Mouse (Mus musculus) 3134 (cell line): ENCODE measurements around the gene Gabpa.

Experiments
- DNase-seq: peaks from one replicate; pipeline ENCODE4 v3.0.0-alpha.2; 2011; ENCODE audit warnings: low spot score; ENCODE audit not compliant: insufficient read length; ENCODE audit errors: extremely low read depth

Gabpa gene

GRCm38 (mm10) chr16:84834745-84835440 is at the start of gene Gabpa:
TSS of gene Gabpa (plus strand) at chr16:84834925.
- DNase-seq = peak; percentile 92

- no peak for DNase-seq
Observed at GRCm38 (mm10) chr16:84784966-84785365, 49.8 kb upstream of the Gabpa start.

- DNase-seq = no peak
Observed at GRCm38 (mm10) chr16:84790595-84791165, 44.0 kb upstream of the Gabpa start.

DNA sequence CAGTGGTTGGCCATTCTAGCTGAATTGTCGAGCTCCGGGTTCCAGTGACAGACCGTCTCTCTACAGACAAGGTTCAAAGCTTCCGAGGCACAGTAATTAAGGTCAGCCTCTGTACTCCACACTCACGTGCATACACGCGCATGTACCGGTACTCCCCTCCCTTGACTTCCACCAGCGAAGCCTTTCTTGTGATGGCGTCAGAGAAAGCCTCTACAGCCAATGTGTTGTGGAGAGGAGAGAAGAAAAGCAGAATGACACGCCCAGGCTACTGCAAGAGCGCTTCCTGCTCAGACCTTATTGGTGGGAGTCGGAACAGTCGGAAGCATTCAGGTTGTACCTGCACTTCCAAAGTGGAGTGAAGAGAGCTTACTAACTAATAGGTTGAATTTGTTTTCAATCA is 41.3 kb upstream of the Gabpa start:
- no peak for DNase-seq

DNA sequence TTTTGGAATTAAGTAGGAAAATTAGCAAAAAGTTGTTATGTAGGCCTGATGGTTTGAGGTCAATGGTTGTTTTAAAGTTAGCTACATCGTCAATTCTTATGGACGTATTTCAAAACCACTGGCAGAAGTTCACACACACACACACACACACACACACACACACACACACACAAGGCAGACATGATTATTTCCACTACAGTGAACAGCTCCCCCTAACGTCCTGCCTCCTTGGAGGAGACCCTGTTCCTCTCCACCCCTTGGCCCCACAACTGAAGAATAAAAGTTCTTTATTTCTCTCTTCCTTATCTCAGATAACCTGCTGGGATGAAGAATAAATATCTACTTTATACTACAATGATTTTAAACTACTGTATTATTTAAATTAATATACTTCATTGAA is 39.4 kb upstream of the Gabpa start:
- no peak for DNase-seq

GRCm38 (mm10) chr16:84796678-84797077 is 38.0 kb upstream of the Gabpa start:
- no peak for DNase-seq

DNA sequence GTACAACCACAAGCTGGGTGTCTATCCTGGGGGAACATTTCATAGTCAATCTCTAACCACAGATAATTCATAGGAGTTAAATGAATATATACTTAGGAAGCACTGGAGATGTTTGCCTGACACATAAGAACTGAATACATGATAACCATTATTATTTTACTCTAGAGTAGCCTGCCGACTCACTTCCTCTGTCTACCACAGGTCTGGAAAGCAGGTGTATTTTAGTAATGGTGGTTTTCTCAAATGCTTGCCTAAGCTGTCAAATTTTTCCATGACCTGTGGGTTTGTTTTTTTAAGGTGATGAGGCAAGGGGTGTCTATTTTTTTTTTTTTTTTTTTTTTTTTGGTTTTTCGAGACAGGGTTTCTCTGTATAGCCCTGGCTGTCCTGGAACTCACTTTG is 34.7 kb upstream of the Gabpa start:
- no peak for DNase-seq

DNA sequence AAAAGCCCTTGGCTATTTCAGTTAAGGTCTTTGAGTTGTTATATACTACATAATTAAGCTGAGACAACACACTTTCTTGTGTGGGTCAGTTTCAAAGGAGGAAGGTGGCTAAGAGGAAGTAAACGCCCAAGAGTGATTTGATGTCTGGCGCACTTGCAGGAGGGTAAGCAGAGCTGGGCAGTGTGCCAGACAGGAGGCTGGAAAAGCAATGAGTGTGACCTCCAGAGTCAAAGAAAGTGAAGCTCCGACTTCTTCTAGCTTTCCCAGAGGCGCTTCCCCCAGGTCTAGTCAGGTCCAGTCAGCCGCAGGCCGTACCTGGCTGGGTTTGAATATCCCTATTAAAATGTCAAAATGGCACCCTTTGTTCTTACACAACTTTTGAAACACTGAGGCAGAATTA is 32.5 kb upstream of the Gabpa start:
- no peak for DNase-seq

- DNase-seq = no peak
Observed at GRCm38 (mm10) chr16:84804866-84805265, 29.9 kb upstream of the Gabpa start.

GRCm38 (mm10) chr16:84806175-84806574 is 28.6 kb upstream of the Gabpa start:
- no peak for DNase-seq

DNA sequence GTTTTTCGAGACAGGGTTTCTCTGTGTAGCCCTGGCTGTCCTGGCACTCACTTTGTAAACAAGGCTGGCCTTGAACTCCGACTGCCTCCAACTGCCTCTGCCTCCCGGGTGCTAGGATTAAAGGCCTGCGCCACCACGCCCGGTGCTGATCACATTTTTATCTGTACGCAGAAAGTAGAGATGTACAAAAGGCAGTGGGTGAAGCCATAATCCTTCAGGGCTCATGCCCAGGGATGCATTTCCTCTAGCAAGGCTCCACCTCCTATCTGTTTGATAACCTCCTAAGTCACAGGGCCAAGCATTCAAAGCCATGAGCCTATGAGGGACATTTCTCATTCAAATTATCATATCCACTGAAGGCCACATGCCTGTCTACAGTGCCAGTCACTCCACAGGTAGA is 26.9 kb upstream of the Gabpa start:
- no peak for DNase-seq

DNA sequence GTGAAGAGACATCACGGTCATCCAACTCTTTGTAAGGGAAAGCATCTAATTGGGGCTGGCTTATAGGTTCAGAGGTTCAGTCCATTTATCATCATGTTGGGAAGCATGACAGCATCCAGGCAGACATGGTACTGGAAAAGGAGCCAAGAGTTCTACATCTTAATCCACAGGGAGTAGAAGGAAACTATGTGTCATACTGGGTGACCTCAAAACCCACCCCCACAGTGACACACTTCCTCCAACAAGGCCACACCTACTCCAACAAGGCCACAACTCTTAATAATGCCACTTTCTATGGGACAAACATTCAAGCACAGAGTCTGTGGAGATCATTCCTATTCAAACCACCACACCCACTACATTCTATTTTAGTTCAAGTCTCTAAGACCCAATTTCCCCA is 24.5 kb upstream of the Gabpa start:
- peak; percentile 45 for DNase-seq

DNA sequence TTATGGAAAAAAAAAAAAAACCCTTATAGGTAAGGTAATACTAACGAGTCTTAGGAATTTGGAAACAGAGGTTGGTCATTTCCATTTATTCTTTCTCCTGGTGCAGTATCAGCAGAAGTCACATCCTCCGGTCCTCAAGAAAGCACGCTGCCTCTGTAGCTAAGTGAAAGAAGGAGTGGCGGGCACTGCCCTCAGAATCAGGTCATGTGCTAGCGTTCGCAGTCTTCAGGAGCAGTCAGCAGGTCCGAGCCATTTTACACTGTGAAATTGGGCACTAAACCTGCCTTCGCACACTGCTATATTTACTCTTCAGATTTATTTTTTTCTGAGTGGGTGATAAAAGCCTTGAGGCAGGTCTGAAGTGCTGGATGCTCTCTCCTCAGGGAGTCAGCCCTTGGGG is 20.9 kb upstream of the Gabpa start:
- DNase-seq = no peak

- peak; percentile 9 for DNase-seq
Observed at GRCm38 (mm10) chr16:84814511-84814910, 20.2 kb upstream of the Gabpa start.

DNA sequence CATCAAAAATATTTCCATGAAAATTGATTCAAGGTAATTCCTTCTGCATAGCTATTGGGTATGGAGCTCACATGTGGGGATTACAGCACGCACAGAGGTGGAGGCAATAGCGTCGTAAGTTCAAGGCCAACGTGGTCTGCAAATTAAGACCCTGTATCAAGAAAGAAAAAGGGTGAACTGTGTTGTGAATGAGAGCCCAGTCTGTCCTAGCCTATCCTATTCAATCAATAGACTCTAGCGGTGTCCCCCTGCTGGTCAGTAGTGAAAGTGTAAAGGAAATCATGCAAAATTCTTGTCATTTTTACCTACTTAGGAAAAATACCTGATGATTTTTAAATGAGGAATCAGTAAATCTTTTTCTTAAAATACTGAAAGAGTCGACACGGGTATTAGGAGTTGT is 17.3 kb upstream of the Gabpa start:
- no peak for DNase-seq

GRCm38 (mm10) chr16:84825009-84825408 is 9.7 kb upstream of the Gabpa start:
- DNase-seq = no peak

DNA sequence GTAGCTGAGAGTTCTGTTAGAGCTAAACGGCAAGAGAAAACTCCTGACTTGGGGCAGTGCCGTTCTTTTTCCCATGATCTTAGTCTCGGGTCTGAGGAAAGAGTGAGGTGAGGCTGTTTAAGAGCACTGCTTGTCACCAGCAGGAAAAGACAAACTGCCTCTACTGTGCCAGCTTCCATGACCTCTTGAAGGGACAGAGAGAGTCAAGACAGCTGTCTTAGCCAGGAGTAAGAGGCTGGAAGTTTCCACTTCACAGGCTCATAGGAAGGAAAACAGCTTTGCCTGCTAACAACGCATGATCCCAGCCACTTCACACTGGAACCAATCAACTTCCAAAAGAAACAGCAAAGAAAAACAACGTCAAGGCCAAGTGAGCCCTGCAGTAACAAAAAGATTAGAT is 3.0 kb upstream of the Gabpa start:
- no peak for DNase-seq

DNA sequence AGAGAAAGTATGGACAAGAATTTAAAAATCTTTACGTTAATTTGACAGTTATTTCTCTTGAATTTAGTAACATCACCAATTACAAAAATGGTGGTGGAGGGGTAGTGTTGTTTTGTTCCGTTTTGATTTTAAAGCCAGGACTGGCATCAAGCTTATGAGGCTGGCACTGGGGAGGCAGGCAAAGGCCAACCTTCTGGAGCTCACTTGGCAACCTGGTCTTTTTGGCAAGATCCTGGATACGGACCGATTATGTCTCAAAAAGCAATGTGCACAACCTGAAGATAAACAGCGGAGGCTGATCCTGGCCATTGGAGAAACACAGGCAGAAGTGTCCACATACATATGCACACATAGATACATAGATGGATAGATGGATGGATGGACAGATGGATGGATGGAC is 2.0 kb upstream of the Gabpa start:
- no peak for DNase-seq

DNA sequence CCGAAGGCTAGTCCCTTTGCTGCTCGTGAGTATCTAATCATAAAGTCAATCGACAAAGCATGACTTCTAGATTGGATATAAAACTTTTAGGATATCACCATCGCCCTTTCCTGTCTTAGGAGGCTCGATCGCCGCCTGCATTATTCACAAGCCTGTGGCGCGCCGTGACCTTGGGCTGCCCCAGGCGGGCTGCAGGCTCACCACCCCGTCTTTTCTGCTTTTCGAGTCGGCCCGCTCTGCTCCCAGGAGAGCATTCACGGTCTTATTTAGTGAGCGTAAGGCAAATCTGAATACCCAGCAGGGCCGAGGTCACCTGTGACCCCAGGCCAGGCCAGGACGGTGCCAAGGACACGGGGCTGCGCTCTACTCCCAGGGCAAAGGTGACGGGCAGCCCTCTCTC is 381 bp upstream of the Gabpa start:
- DNase-seq = no peak

- DNase-seq = peak; percentile 79
Observed at GRCm38 (mm10) chr16:84835441-84835822, 707 bp downstream of the Gabpa start, which contains the start of gene Atp5j. TSS of gene Atp5j (minus strand) at chr16:84835625.

DNA sequence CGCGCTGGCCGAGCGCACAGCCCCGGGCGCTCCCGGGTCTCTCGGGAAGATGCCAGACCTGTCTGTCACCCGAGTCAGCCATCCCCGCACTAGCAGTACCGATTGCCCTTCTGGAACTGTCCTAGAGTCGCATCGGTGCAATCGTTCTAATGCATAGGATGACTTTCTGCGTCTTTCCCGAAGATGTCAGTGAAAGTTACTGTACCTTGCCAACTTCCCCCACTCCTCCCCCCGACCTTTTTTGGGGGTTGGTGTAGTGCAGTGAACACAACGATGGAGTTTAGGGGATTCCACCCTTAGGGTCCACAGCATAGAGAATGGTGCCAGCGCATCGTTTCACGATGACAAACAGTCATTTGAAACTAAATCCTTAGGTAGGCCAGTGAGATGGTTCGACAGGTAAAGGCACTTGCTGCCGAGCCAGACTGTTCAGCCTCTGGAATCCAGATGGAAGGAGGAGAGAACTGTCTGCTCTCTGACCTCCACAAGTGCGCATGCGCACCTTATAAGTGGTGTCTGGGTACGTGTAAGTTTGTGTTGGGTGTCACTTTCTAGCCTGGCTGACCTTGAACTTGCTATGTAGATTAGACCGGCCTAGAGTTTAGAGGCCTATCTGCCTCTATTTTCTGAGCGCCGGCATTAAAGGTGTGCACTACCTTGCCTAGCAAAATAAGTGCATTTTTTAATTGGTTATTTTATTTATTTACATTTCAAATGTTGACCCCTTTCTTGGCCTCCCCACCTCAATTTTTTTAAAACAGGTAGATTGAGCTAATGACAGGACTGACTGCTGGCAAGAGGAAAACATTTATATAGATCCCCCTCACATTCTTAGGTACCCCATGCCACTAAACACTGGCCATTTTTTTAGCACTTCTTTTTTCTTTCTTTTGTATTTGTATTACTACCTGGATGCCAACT is 1.4 kb downstream of the Gabpa start:
- no peak for DNase-seq

DNA sequence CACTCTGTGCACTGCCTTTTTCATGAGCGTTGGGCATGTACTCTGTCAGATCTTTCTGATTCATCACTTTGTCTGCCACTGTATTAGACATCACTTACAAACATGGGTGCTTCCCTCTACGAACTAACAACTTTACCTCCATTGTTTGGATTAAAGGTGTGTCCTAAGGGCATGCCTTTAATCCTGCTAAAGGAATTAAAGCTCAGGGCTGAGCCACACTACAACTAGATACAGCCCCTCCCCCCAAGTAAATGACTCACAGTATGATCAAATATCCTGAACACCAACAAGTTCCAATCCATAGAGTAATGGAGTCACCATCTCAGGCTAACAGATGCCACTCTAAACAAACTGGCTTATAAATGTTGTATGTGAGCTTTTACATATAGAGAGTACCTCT is 3.9 kb downstream of the Gabpa start:
- DNase-seq = no peak
